Mouse (Mus musculus) yolk sac, embryonic 10.5 days (tissue): ENCODE data around the gene Mark3.

Experiments
- DNase-seq: peaks from one replicate; pipeline ENCODE4 v3.0.0-alpha.2; 2017; ENCODE audit warnings: low spot score

Mark3 gene

GRCm38 (mm10) chr12:111698346-111698913 is 124.1 kb downstream of the Mark3 start:
- no peak for DNase-seq

- DNase-seq, result no peak
Observed at GRCm38 (mm10) chr12:111699542-111699941, 125.2 kb downstream of the Mark3 start.

GRCm38 (mm10) chr12:111700920-111701458 is 126.7 kb downstream of the Mark3 start:
- DNase-seq, result no peak

GRCm38 (mm10) chr12:111703301-111703700 is 129.0 kb downstream of the Mark3 start:
- DNase-seq, result no peak

- no peak for DNase-seq
Observed at GRCm38 (mm10) chr12:111704609-111705008, 130.3 kb downstream of the Mark3 start.

- no peak for DNase-seq
Observed at GRCm38 (mm10) chr12:111705186-111705973, 131.1 kb downstream of the Mark3 start.
